Comparison of ENCODE assay signal across 8 mouse cellular contexts in genomic region chr1:55225398-55225797, GRCm38 (mm10). TPM values are rescaled to one million over a fixed set of nuclear protein-coding genes. Genes with fewer than 3 reads are reported as not detected.
A peak's percentile ranks its signal among the peaks of the same experiment; 100 is the strongest.
DNase-seq lines count a peak whose midpoint lies in the region; ATAC-seq and TF ChIP-seq lines count a peak whose summit lies in the region.
"Had no signal": no experiment of that assay in that cellular context is flagged by ENCODE, and none has a peak within 500 bp of the region (broad histone marks: within the 10 kb centered on the region; RNA-seq: fewer than 3 reads in every experiment).

No protein-coding gene starts in this region.

- ATAC-seq in heart, embryonic 11.5 days (replicated peaks; ENCODE audit: insufficient number of reproducible peaks, low FRiP score, low TSS enrichment) = no peak
- no peak for ATAC-seq in liver, embryonic 15.5 days (ENCODE audit: insufficient read depth)

- H3K9ac ChIP-seq in heart, embryonic 11.5 days (ENCODE audit: low read depth, low read length) = no peak overlapping the region
- H3K9ac ChIP-seq in liver, embryonic 15.5 days = no peak overlapping the region

- H3K9me3 ChIP-seq in heart, embryonic 11.5 days (replicated peaks; ENCODE audit: control insufficient read depth, low read length) = no peaks in the 10 kb centered on the region
- H3K9me3 ChIP-seq in liver, embryonic 15.5 days (replicated peaks) = no peaks in the 10 kb centered on the region

- peaks cover 1% of the 10 kb centered on the region; the same call in 1 of the 2 replicates for H3K27me3 ChIP-seq in spleen, adult 2 months (ENCODE audit: control insufficient read depth, insufficient read depth, low read length)
- no peaks in the 10 kb centered on the region for H3K27me3 ChIP-seq in heart, embryonic 11.5 days (ENCODE audit: control insufficient read depth, insufficient read depth, low read length)
- peaks cover 41% of the 10 kb centered on the region for H3K27me3 ChIP-seq in liver, embryonic 15.5 days

- TF ChIP-seq CTCF in spleen, adult 2 months (IDR thresholded peaks at IDR 0.05; ENCODE audit: extremely low read depth, insufficient read depth, insufficient read length, insufficient replicate concordance) = no peak

- TF ChIP-seq POLR2A in spleen, adult 2 months (IDR thresholded peaks at IDR 0.05; ENCODE audit: low read depth, low read length) = no peak

- H3K36me3 ChIP-seq in spleen, adult 2 months (ENCODE audit: control insufficient read depth, insufficient read depth, low read length) = no peaks in the 10 kb centered on the region
- no peaks in the 10 kb centered on the region for H3K36me3 ChIP-seq in heart, embryonic 11.5 days (ENCODE audit: control insufficient read depth, insufficient read depth, low read length)
- H3K36me3 ChIP-seq in liver, embryonic 15.5 days (replicated peaks) = no peaks in the 10 kb centered on the region

- peak overlapping the region; percentile 9 for H3K4me3 ChIP-seq in spleen, adult 2 months (ENCODE audit: extremely low read depth, insufficient read depth, insufficient read length)
- H3K4me3 ChIP-seq in heart, embryonic 11.5 days (ENCODE audit: low read depth, low read length) = peak overlapping the region; percentile 50
- no peak overlapping the region for H3K4me3 ChIP-seq in liver, embryonic 15.5 days (replicated peaks)

- no peak overlapping the region; the same call in 1 of the 2 replicates for H3K27ac ChIP-seq in spleen, adult 2 months (ENCODE audit: insufficient read depth, low read length)
- no peak overlapping the region for H3K27ac ChIP-seq in heart, embryonic 11.5 days (ENCODE audit: low read depth, low read length)
- H3K27ac ChIP-seq in liver, embryonic 15.5 days (replicated peaks) = no peak overlapping the region

- no peaks in the 10 kb centered on the region; the same call in 1 of the 2 replicates for H3K4me1 ChIP-seq in spleen, adult 2 months (ENCODE audit: control insufficient read depth, insufficient read depth, insufficient read length)
- H3K4me1 ChIP-seq in heart, embryonic 11.5 days (ENCODE audit: control insufficient read depth, insufficient read depth, low read length) = 0 out of 2 replicates have a peak, but pooled peaks cover 4% of the 10 kb centered on the region
- H3K4me1 ChIP-seq in liver, embryonic 15.5 days (replicated peaks) = no peaks in the 10 kb centered on the region

- WGBS in spleen, adult 2 months = 77% methylated on average over 3 of the region's 3 CpGs
- 36% methylated on average over 3 of the region's 3 CpGs for WGBS in heart, embryonic 11.5 days (ENCODE audit: insufficient replicate concordance)
- 67% methylated on average over 3 of the region's 3 CpGs for WGBS in liver, embryonic 15.5 days (ENCODE audit: insufficient replicate concordance)

- DNase-seq in spleen, adult 2 months (ENCODE audit: low read depth in 1 of 2, low spot score in 2 of 2) = no peak
- DNase-seq in spleen, postnatal 10 days (ENCODE audit: low spot score in 2 of 2) = no peak
- DNase-seq in thymus, adult 18-20 months = no peak
- DNase-seq in testis, postnatal 14 days (ENCODE audit: low spot score) = no peak
- no peak for DNase-seq in cerebellum, adult 8-10 months
- DNase-seq: kidney, postnatal 14 days had no signal

- peak overlapping the region; percentile 75 for H3K4me2 ChIP-seq in heart, embryonic 11.5 days
- peak overlapping the region; percentile 2; the same call in 1 of the 2 replicates for H3K4me2 ChIP-seq in liver, embryonic 15.5 days

RNA-seq across cellular contexts. Expression of gene Rftn2, which starts 1.2 kb away (rescaled TPM):
- 1.6 TPM in 2 replicates for polyA plus RNA-seq in spleen, adult 2 months (2012; rRNA removed)
- polyA plus RNA-seq in heart, embryonic 11.5 days (2014; fragmentation: Nextera tagmentation; extraction: Ambion mirVana) = 4.8 and 6.3 TPM in 2 replicates
- 0.58 and 0.67 TPM in 2 replicates for polyA plus RNA-seq in liver, embryonic 15.5 days (2015; fragmentation: Nextera tagmentation; extraction: Ambion mirVana)

RNA-seq across cellular contexts. Expression of gene Mars2, which starts 11.6 kb away (rescaled TPM):
- 2.5 and 3.8 TPM in 2 replicates for polyA plus RNA-seq in spleen, adult 2 months (2012; rRNA removed)
- 3.9 and 4.0 TPM in 2 replicates for polyA plus RNA-seq in heart, embryonic 11.5 days (2014; fragmentation: Nextera tagmentation; extraction: Ambion mirVana)
- 1.5 and 1.8 TPM in 2 replicates for polyA plus RNA-seq in liver, embryonic 15.5 days (2015; fragmentation: Nextera tagmentation; extraction: Ambion mirVana)
